Mouse (Mus musculus) kidney, adult 2 months (tissue): ENCODE results near the gene Arl4a.

Experiments
- CTCF ChIP-seq: fragments of 200-500 bp; conservative IDR thresholded peaks from 2 replicates; pipeline ENCODE4 v1.5.1; 2011; ENCODE audit warnings: low read depth, mild to moderate bottlenecking, control low read depth, low read length, moderate library complexity, mixed read lengths; ENCODE audit not compliant: insufficient read depth, insufficient read length
- POLR2A ChIP-seq: fragments of 200-500 bp; IDR thresholded peaks from one replicate; pipeline ENCODE4 v1.6.1; 2011; ENCODE audit warnings: low read depth, low read length, control low read depth

DNA sequence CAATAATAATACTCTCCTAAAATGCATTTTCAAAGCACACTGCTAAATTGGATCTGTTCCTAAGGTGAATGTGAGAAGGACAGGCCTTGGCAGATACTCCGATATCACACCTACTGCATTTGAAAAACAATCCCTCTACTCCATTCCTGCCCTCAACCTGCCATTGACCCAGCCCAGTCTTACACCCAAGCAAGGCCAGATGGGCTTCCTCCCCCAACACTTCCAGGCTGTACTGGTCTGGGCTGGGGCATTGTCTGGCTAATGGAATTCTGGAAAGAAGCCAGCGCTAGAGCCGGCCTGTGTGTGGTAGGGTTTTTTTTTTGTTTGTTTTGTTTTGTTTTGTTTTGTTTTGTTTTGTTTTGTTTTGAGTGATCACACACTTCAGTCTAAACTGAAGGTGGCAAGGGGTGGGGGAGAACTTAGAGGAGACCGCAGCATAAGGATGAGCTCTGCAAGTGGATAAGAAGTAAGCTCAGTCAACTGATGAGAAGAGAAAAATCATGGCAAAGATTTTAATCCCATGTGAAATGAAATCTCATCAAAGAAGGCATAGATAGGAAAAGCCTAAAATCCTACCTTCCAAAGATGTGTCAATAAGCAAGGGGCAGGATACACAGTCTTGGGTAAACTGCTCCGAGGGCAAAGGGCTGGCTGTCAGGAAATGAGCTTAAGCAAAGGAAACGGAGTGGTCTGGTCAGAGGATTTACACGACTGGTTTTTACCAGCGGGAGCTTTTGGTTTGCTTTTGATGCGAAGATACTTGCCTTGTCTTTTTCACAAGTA lies 39.6 kb downstream of the Arl4a start:
- no peak for TF ChIP-seq CTCF
- no peak for TF ChIP-seq POLR2A
